Mouse (Mus musculus) heart, adult 2 months (tissue): ENCODE results near the gene Ddx54. TPM values are rescaled to one million over a fixed set of nuclear protein-coding genes. Genes with fewer than 3 reads are reported as not detected.

ENCODE experiments used
- DNase-seq, 2 experiments: peaks; one replicate each; pipeline ENCODE4 v3.0.0; 2021
- H3K27ac ChIP-seq: fragments of 200-600 bp; 2 replicates; pipeline ENCODE4 v1.8.1; 2022
- H3K27me3 ChIP-seq: fragments of 200-500 bp; 2 replicates; pipeline ENCODE4 v1.6.1; 2012; ENCODE audit warnings: mild to moderate bottlenecking, low read length, inconsistent platforms, mixed read lengths; ENCODE audit not compliant: control insufficient read depth, insufficient read depth
- H3K36me3 ChIP-seq: fragments of 200-500 bp; 2 replicates; pipeline ENCODE4 v1.6.1; 2012; ENCODE audit warnings: low read length, inconsistent platforms; ENCODE audit not compliant: control insufficient read depth, insufficient read depth
- H3K4me1 ChIP-seq: fragments of 200-500 bp; 2 replicates; pipeline ENCODE4 v1.6.1; 2011; ENCODE audit warnings: low read length; ENCODE audit not compliant: control insufficient read depth, insufficient read depth
- H3K4me3 ChIP-seq: fragments of 200-600 bp; 2 replicates; pipeline ENCODE4 v1.8.1; 2022
- H3K79me2 ChIP-seq: fragments of 200-500 bp; replicated peaks from 2 replicates; pipeline ENCODE4 v1.6.1; 2012; ENCODE audit warnings: mild to moderate bottlenecking, inconsistent platforms, low read length, moderate library complexity, mixed read lengths; ENCODE audit not compliant: control insufficient read depth, insufficient read depth
- H3K9ac ChIP-seq: fragments of 200-500 bp; 2 replicates; pipeline ENCODE4 v1.6.1; 2012; ENCODE audit warnings: low read depth, mild to moderate bottlenecking, control low read depth, inconsistent platforms, low read length, mixed read lengths
- CTCF ChIP-seq: fragments of 200-600 bp; IDR thresholded peaks from 2 replicates; pipeline ENCODE4 v1.8.1; 2022; ENCODE audit warnings: antibody characterized with exemption, mild to moderate bottlenecking, moderate library complexity
- EP300 ChIP-seq: fragments of 200-500 bp; IDR thresholded peaks from 2 replicates; pipeline ENCODE4 v1.6.1; 2011; ENCODE audit warnings: low read depth, low read length, control low read depth; ENCODE audit not compliant: insufficient read depth
- POLR2A ChIP-seq: fragments of 200-500 bp; IDR thresholded peaks from 2 replicates; pipeline ENCODE4 v1.6.1; 2011; ENCODE audit warnings: mild to moderate bottlenecking, low read depth, low read length, control low read depth; ENCODE audit not compliant: insufficient read depth
- WGBS: fragments of 180-500 bp; shearing (Covaris S2); methylation state at CpG from one replicate; pipeline ENCODE4 v1.1.7; 2018; 5-methylcytosine and 5-hydroxymethylcytosine counted together
- intact Hi-C: fragments of 180-260 bp; cut with DNase I; formaldehyde crosslinking; loops from one replicate; pipeline ENCODE4 v1.15.1; 2025
- polyA plus RNA-seq: library from polyadenylated mRNA; depleted of rRNA; stranded (reverse); fragments of >200 nt; gene quantifications from 2 replicates; pipeline ENCODE4 v1.2.3, GENCODE M21; 2012
- total RNA-seq, 2 experiments: library from RNA; stranded (reverse); gene quantifications; 2 replicates each; pipeline ENCODE4 v1.2.3; 2021

Ddx54 gene
- total and polyA plus RNA-seq, 3 experiments: 16.2 to 22.5 (median 21.4) TPM

- Histone ChIP-seq H3K27me3 (no peaks in the 10 kb centered on the region), H3K4me1 (peaks cover 17% of the 10 kb centered on the region), H3K79me2 (no peaks in the 10 kb centered on the region), H3K9ac (no peak overlapping the region), H3K4me3 (no peak overlapping the region; the same call in 1 of the 2 replicates), H3K27ac (peak overlapping the region; percentile 75), H3K36me3 (no peaks in the 10 kb centered on the region)
- 39% methylated on average over 12 of the region's 12 CpGs for WGBS
- intact Hi-C loops: no loop called here
- TF ChIP-seq POLR2A: no peak
- TF ChIP-seq EP300: no peak
- TF ChIP-seq CTCF: no peak
- peak; percentile 75 to 80 for DNase-seq
Observed at GRCm38 (mm10) chr5:120578504-120579081, 33.9 kb upstream of the Ddx54 start.

- WGBS: 40% methylated on average over 26 of the region's 26 CpGs
- Histone ChIP-seq H3K27ac (peak overlapping the region; percentile 75), H3K9ac (no peak overlapping the region), H3K79me2 (no peaks in the 10 kb centered on the region), H3K36me3 (no peaks in the 10 kb centered on the region), H3K4me3 (no peak overlapping the region; the same call in 1 of the 2 replicates), H3K27me3 (no peaks in the 10 kb centered on the region), H3K4me1 (peaks cover 17% of the 10 kb centered on the region)
- peak; percentile 75 to 82 for DNase-seq
- no peak for TF ChIP-seq POLR2A
- intact Hi-C loops: no loop called here
Observed at GRCm38 (mm10) chr5:120579211-120579897, 33.2 kb upstream of the Ddx54 start.

- WGBS: 89% methylated on average over 26 of the region's 26 CpGs
- intact Hi-C loops: no loop called here
Observed at GRCm38 (mm10) chr5:120579898-120580626, 32.5 kb upstream of the Ddx54 start.

GRCm38 (mm10) chr5:120582002-120582401 is 30.5 kb upstream of the Ddx54 start:
- 43% methylated on average over 9 of the region's 9 CpGs for WGBS
- intact Hi-C loops: loop anchor here (2.0 kb wide), 1 partner anchor 15 kb away; no protein-coding TSS in a partner anchor
- no peak overlapping the region for H3K4me3 ChIP-seq

More at GRCm38 (mm10) chr5:120579898-120580626, 32.5 kb upstream of the Ddx54 start:
- Histone ChIP-seq H3K4me1 (peaks cover 15% of the 10 kb centered on the region), H3K27ac (peak overlapping the region; percentile 75), H3K79me2 (no peaks in the 10 kb centered on the region), H3K4me3 (no peak overlapping the region), H3K27me3 (no peaks in the 10 kb centered on the region), H3K9ac (no peak overlapping the region), H3K36me3 (no peaks in the 10 kb centered on the region)
- no peak for TF ChIP-seq EP300
- no peak for DNase-seq

GRCm38 (mm10) chr5:120583511-120583910 is 29.0 kb upstream of the Ddx54 start:
- Histone ChIP-seq H3K27me3 (no peaks in the 10 kb centered on the region), H3K4me1 (peaks cover 21% of the 10 kb centered on the region), H3K27ac (no peak overlapping the region; the same call in 1 of the 2 replicates), H3K9ac (no peak overlapping the region), H3K79me2 (no peaks in the 10 kb centered on the region), H3K4me3 (no peak overlapping the region), H3K36me3 (no peaks in the 10 kb centered on the region)
- no peak for TF ChIP-seq EP300
- TF ChIP-seq POLR2A: no peak
- TF ChIP-seq CTCF: no peak
- intact Hi-C loops: loop anchor here (2.0 kb wide), 1 partner anchor 17 kb away; no protein-coding TSS in a partner anchor
- DNase-seq: no peak
- 64% methylated on average over 4 of the region's 4 CpGs for WGBS

More at GRCm38 (mm10) chr5:120582002-120582401, 30.5 kb upstream of the Ddx54 start:
- DNase-seq: peak; percentile 22 to 45
- peaks cover 20% of the 10 kb centered on the region for H3K4me1 ChIP-seq
- H3K9ac ChIP-seq: no peak overlapping the region
- TF ChIP-seq EP300: 0 out of 2 replicates have a peak, but pooled peaks have one; percentile 4
- TF ChIP-seq POLR2A: no peak
- no peaks in the 10 kb centered on the region for H3K79me2 ChIP-seq
- H3K27ac ChIP-seq: peak overlapping the region; percentile 73
- no peaks in the 10 kb centered on the region for H3K36me3 ChIP-seq
- H3K27me3 ChIP-seq: no peaks in the 10 kb centered on the region
